In genomic region chr10:80398174-80398535, GRCm38 (mm10) we compare ENCODE assay signal across 8 mouse cellular contexts. TPM values are rescaled to one million over a fixed set of nuclear protein-coding genes. Genes with fewer than 3 reads are reported as not detected.
DNase-seq lines count a peak whose midpoint lies in the region; ATAC-seq and TF ChIP-seq lines count a peak whose summit lies in the region.

No protein-coding gene starts in this region.

- peak overlapping the region; percentile 57 for H3K4me3 ChIP-seq in cerebellum, adult 2 months (replicated peaks; ENCODE audit: insufficient read depth, low read depth, low read length)
- peak overlapping the region; percentile 73 for H3K4me3 ChIP-seq in neural tube, embryonic 11.5 days (ENCODE audit: low read depth, low read length)
- peak overlapping the region; percentile 83 for H3K4me3 ChIP-seq in limb, embryonic 14.5 days (replicated peaks; ENCODE audit: low read length)
- H3K4me3 ChIP-seq in stomach, postnatal 0 days (ENCODE audit: low read depth, low read length), result peak overlapping the region; percentile 78

- no peak for TF ChIP-seq POLR2A in cerebellum, adult 2 months (IDR thresholded peaks at IDR 0.05; ENCODE audit: borderline replicate concordance, insufficient read depth, low read length)
- TF ChIP-seq POLR2A in limb, embryonic 14.5 days (IDR thresholded peaks at IDR 0.05; ENCODE audit: borderline replicate concordance, extremely low read depth, insufficient read depth, insufficient read length), result no peak

- peaks cover 22% of the 10 kb centered on the region for H3K36me3 ChIP-seq in neural tube, embryonic 11.5 days (ENCODE audit: control insufficient read depth, insufficient read depth, low read length)
- H3K36me3 ChIP-seq in limb, embryonic 14.5 days (ENCODE audit: control insufficient read depth, insufficient read depth, low read length), result peaks cover 66% of the 10 kb centered on the region
- H3K36me3 ChIP-seq in stomach, postnatal 0 days (ENCODE audit: control insufficient read depth, insufficient read depth, low read length), result peaks cover 23% of the 10 kb centered on the region

- ATAC-seq in neural tube, embryonic 11.5 days (ENCODE audit: insufficient read depth, low FRiP score, low TSS enrichment), result no peak
- ATAC-seq in limb, embryonic 14.5 days (ENCODE audit: low FRiP score, low read depth), result no peak
- no peak for ATAC-seq in stomach, postnatal 0 days (ENCODE audit: low FRiP score, low TSS enrichment)

- no peak for TF ChIP-seq CTCF in cerebellum, adult 2 months (IDR thresholded peaks at IDR 0.05; ENCODE audit: borderline replicate concordance, insufficient read depth, low read depth, low read length)
- no peak for TF ChIP-seq CTCF in stomach, postnatal 0 days (IDR thresholded peaks at IDR 0.05; ENCODE audit: low read depth)

- 4% methylated on average over 1 of the region's 1 CpGs for WGBS in cerebellum, adult 2 months
- WGBS in neural tube, embryonic 11.5 days, result 4% methylated on average over 1 of the region's 1 CpGs
- WGBS in limb, embryonic 14.5 days, result 0% methylated on average over 1 of the region's 1 CpGs
- WGBS in stomach, postnatal 0 days, result 0% methylated on average over 1 of the region's 1 CpGs

- DNase-seq in cerebellum, adult 2 months, result no peak
- DNase-seq in cerebellum, adult 9-10 months, result no peak
- no peak for DNase-seq in neural tube, embryonic 11.5 days (ENCODE audit: low spot score)
- no peak for DNase-seq in neural tube, embryonic 10.5 days (ENCODE audit: extremely low spot score, low spot score)
- no peak for DNase-seq in limb, embryonic 14.5 days (ENCODE audit: low spot score)
- DNase-seq in stomach, postnatal 0 days (ENCODE audit: low spot score), result no peak
- no peak for DNase-seq in frontal cortex, postnatal 10 days (ENCODE audit: low spot score in 2 of 2)
- no peak for DNase-seq in right cerebral cortex, postnatal 4 days

- H3K9ac ChIP-seq in neural tube, embryonic 11.5 days (ENCODE audit: low read length), result peak overlapping the region; percentile 93
- peak overlapping the region; percentile 93 for H3K9ac ChIP-seq in limb, embryonic 14.5 days (ENCODE audit: low read depth, low read length, severe bottlenecking)
- peak overlapping the region; percentile 68 for H3K9ac ChIP-seq in stomach, postnatal 0 days (ENCODE audit: low read length)

- no peaks in the 10 kb centered on the region for H3K27me3 ChIP-seq in cerebellum, adult 2 months (ENCODE audit: control insufficient read depth, insufficient read depth, low read length)
- no peaks in the 10 kb centered on the region for H3K27me3 ChIP-seq in neural tube, embryonic 11.5 days (ENCODE audit: control insufficient read depth, insufficient read depth, low read length)
- no peaks in the 10 kb centered on the region for H3K27me3 ChIP-seq in limb, embryonic 14.5 days (ENCODE audit: control insufficient read depth, insufficient read depth, low read length)
- H3K27me3 ChIP-seq in stomach, postnatal 0 days (ENCODE audit: control insufficient read depth, insufficient read depth, low read length), result no peaks in the 10 kb centered on the region

- no peaks in the 10 kb centered on the region for H3K9me3 ChIP-seq in neural tube, embryonic 11.5 days (ENCODE audit: control insufficient read depth, low read length)
- H3K9me3 ChIP-seq in limb, embryonic 14.5 days (ENCODE audit: control insufficient read depth, low read length), result no peaks in the 10 kb centered on the region
- H3K9me3 ChIP-seq in stomach, postnatal 0 days (ENCODE audit: control insufficient read depth, low read length), result no peaks in the 10 kb centered on the region

- TF ChIP-seq EP300 in stomach, postnatal 0 days (optimal IDR thresholded peaks at IDR 0.05), result no peak

- H3K4me2 ChIP-seq in neural tube, embryonic 11.5 days (ENCODE audit: low read depth), result peak overlapping the region; percentile 64
- peak overlapping the region; percentile 77 for H3K4me2 ChIP-seq in limb, embryonic 14.5 days (replicated peaks; ENCODE audit: low read depth, low read length, severe bottlenecking)
- peak overlapping the region; percentile 82 for H3K4me2 ChIP-seq in stomach, postnatal 0 days (replicated peaks; ENCODE audit: low read depth)

- H3K27ac ChIP-seq in cerebellum, adult 2 months (ENCODE audit: insufficient read depth, low read length), result peak overlapping the region; percentile 69
- peak overlapping the region; percentile 98 for H3K27ac ChIP-seq in neural tube, embryonic 11.5 days (ENCODE audit: low read depth, low read length)
- H3K27ac ChIP-seq in limb, embryonic 14.5 days (replicated peaks; ENCODE audit: low read depth, low read length), result peak overlapping the region; percentile 98
- peak overlapping the region; percentile 99 for H3K27ac ChIP-seq in stomach, postnatal 0 days (replicated peaks)

- peaks cover 14% of the 10 kb centered on the region for H3K4me1 ChIP-seq in cerebellum, adult 2 months (ENCODE audit: control insufficient read depth, insufficient read depth, low read length)
- H3K4me1 ChIP-seq in neural tube, embryonic 11.5 days (ENCODE audit: control insufficient read depth, insufficient read depth, low read length), result peaks cover 24% of the 10 kb centered on the region
- H3K4me1 ChIP-seq in limb, embryonic 14.5 days (ENCODE audit: control insufficient read depth, insufficient read depth, low read length), result peaks cover 19% of the 10 kb centered on the region
- H3K4me1 ChIP-seq in stomach, postnatal 0 days (replicated peaks; ENCODE audit: control insufficient read depth, insufficient read depth), result peaks cover 3% of the 10 kb centered on the region

RNA-seq across cellular contexts. Expression of gene Mbd3, which starts 1.2 kb away (rescaled TPM):
- 193 and 199 TPM in 2 replicates for polyA plus RNA-seq in cerebellum, adult 2 months (2012; rRNA removed)
- polyA plus RNA-seq in neural tube, embryonic 11.5 days (2014; fragmentation: Nextera tagmentation; extraction: Ambion mirVana), result 262 and 271 TPM in 2 replicates
- polyA plus RNA-seq in limb, embryonic 14.5 days (2012; rRNA removed), result 267 and 270 TPM in 2 replicates
- polyA plus RNA-seq in limb, embryonic 14.5 days (2014; fragmentation: Nextera tagmentation; extraction: Ambion mirVana), result 196 and 214 TPM in 2 replicates
- 81.1 and 82.9 TPM in 2 replicates for polyA plus RNA-seq in stomach, postnatal 0 days (2015; fragmentation: Nextera tagmentation; extraction: Ambion mirVana)

RNA-seq across cellular contexts. Expression of gene Uqcr11, which starts 8.5 kb away (rescaled TPM):
- 1,410 and 1,545 TPM in 2 replicates for polyA plus RNA-seq in cerebellum, adult 2 months (2012; rRNA removed)
- 494 and 521 TPM in 2 replicates for polyA plus RNA-seq in neural tube, embryonic 11.5 days (2014; fragmentation: Nextera tagmentation; extraction: Ambion mirVana)
- 572 and 718 TPM in 2 replicates for polyA plus RNA-seq in limb, embryonic 14.5 days (2012; rRNA removed)
- 617 and 707 TPM in 2 replicates for polyA plus RNA-seq in limb, embryonic 14.5 days (2014; fragmentation: Nextera tagmentation; extraction: Ambion mirVana)
- 859 and 899 TPM in 2 replicates for polyA plus RNA-seq in stomach, postnatal 0 days (2015; fragmentation: Nextera tagmentation; extraction: Ambion mirVana)

RNA-seq across cellular contexts. Expression of gene Mex3d, which starts 10.7 kb away (rescaled TPM):
- 16.1 and 16.2 TPM in 2 replicates for polyA plus RNA-seq in cerebellum, adult 2 months (2012; rRNA removed)
- 12.6 and 15.5 TPM in 2 replicates for polyA plus RNA-seq in neural tube, embryonic 11.5 days (2014; fragmentation: Nextera tagmentation; extraction: Ambion mirVana)
- polyA plus RNA-seq in limb, embryonic 14.5 days (2012; rRNA removed), result 44.0 and 60.0 TPM in 2 replicates
- polyA plus RNA-seq in limb, embryonic 14.5 days (2014; fragmentation: Nextera tagmentation; extraction: Ambion mirVana), result 8.2 and 9.0 TPM in 2 replicates
- polyA plus RNA-seq in stomach, postnatal 0 days (2015; fragmentation: Nextera tagmentation; extraction: Ambion mirVana), result 4.1 and 4.5 TPM in 2 replicates

RNA-seq across cellular contexts. Expression of gene Tcf3, which starts 35.3 kb away (rescaled TPM):
- 34.2 and 38.8 TPM in 2 replicates for polyA plus RNA-seq in cerebellum, adult 2 months (2012; rRNA removed)
- polyA plus RNA-seq in neural tube, embryonic 11.5 days (2014; fragmentation: Nextera tagmentation; extraction: Ambion mirVana), result 177 and 178 TPM in 2 replicates
- 191 and 260 TPM in 2 replicates for polyA plus RNA-seq in limb, embryonic 14.5 days (2012; rRNA removed)
- 129 and 147 TPM in 2 replicates for polyA plus RNA-seq in limb, embryonic 14.5 days (2014; fragmentation: Nextera tagmentation; extraction: Ambion mirVana)
- 30.9 and 37.0 TPM in 2 replicates for polyA plus RNA-seq in stomach, postnatal 0 days (2015; fragmentation: Nextera tagmentation; extraction: Ambion mirVana)

RNA-seq across cellular contexts. Expression of gene Plk5, which starts 41.9 kb away (rescaled TPM):
- polyA plus RNA-seq in cerebellum, adult 2 months (2012; rRNA removed), result 145 and 151 TPM in 2 replicates
- polyA plus RNA-seq in neural tube, embryonic 11.5 days (2014; fragmentation: Nextera tagmentation; extraction: Ambion mirVana), result 0.17 TPM in 1 of 2 replicates, not detected in the other
- polyA plus RNA-seq in limb, embryonic 14.5 days (2012; rRNA removed), result 1.8 and 1.9 TPM in 2 replicates
- 0.48 and 0.88 TPM in 2 replicates for polyA plus RNA-seq in limb, embryonic 14.5 days (2014; fragmentation: Nextera tagmentation; extraction: Ambion mirVana)
- 0.07 TPM in 2 replicates for polyA plus RNA-seq in stomach, postnatal 0 days (2015; fragmentation: Nextera tagmentation; extraction: Ambion mirVana)
